Mouse (Mus musculus) urinary bladder, postnatal 36 days (tissue): ENCODE measurements around the gene Mars.

Experiments used
- DNase-seq, 2 experiments: peaks; one replicate each; pipeline ENCODE4 v3.0.0; 2022; ENCODE audit warnings: low spot score in 2 of 2, mixed read lengths in 1 of 2

The Mars gene

GRCm38 (mm10) chr10:127311476-127312355, at the start of gene Mars:
Mars (minus strand) TSS chr10:127311786.
- DNase-seq: peak; percentile 92 to 93

- DNase-seq: no peak
Measured at GRCm38 (mm10) chr10:127360714-127361113, 49.1 kb upstream of the Mars start.

- no peak for DNase-seq
Measured at GRCm38 (mm10) chr10:127355336-127355735, 43.8 kb upstream of the Mars start.

GRCm38 (mm10) chr10:127353909-127354895, 42.6 kb upstream of the Mars start, which contains the start of gene Inhbe:
Inhbe (minus strand) TSS chr10:127354411.
- no peak for DNase-seq

GRCm38 (mm10) chr10:127352766-127353165, 41.2 kb upstream of the Mars start:
- no peak for DNase-seq

GRCm38 (mm10) chr10:127352187-127352586, 40.6 kb upstream of the Mars start:
- no peak for DNase-seq

- DNase-seq: no peak
Measured at GRCm38 (mm10) chr10:127351719-127352118, 40.1 kb upstream of the Mars start.

GRCm38 (mm10) chr10:127351285-127351595, 39.7 kb upstream of the Mars start:
- DNase-seq: no peak

GRCm38 (mm10) chr10:127350594-127351284, 39.2 kb upstream of the Mars start:
- peak; percentile 51 to 52 for DNase-seq

- DNase-seq: no peak
Measured at GRCm38 (mm10) chr10:127349810-127350209, 38.2 kb upstream of the Mars start.

GRCm38 (mm10) chr10:127348957-127349356, 37.4 kb upstream of the Mars start:
- DNase-seq: no peak

- no peak for DNase-seq
Measured at GRCm38 (mm10) chr10:127346173-127346572, 34.6 kb upstream of the Mars start.

- no peak for DNase-seq
Measured at GRCm38 (mm10) chr10:127343029-127343428, 31.4 kb upstream of the Mars start.

- DNase-seq: peak; percentile 80 to 85
Measured at GRCm38 (mm10) chr10:127341891-127342639, 30.5 kb upstream of the Mars start, which contains the start of gene Gli1. Gli1 (minus strand) TSS chr10:127341974.

- no peak for DNase-seq
Measured at GRCm38 (mm10) chr10:127341360-127341690, 29.7 kb upstream of the Mars start.

GRCm38 (mm10) chr10:127340577-127341359, 29.2 kb upstream of the Mars start:
- DNase-seq: no peak

GRCm38 (mm10) chr10:127339683-127340576, 28.3 kb upstream of the Mars start:
- DNase-seq: peak in 1 of 2 experiments; percentile 23

GRCm38 (mm10) chr10:127338930-127339682, 27.5 kb upstream of the Mars start:
- peak; percentile 72 to 83 for DNase-seq
